Mouse (Mus musculus) heart, postnatal 0 days (tissue): ENCODE measurements around the gene Olfr547. TPM values are rescaled to one million over a fixed set of nuclear protein-coding genes. Genes with fewer than 3 reads are reported as not detected.
"Not testable (repeated sequence)": the region's sequence is repeated elsewhere in the genome, so short reads cannot be mapped to it uniquely, and the experiment has no call there.

Experiments used
- ATAC-seq: fragments of 200-750 bp; cut with Nextera tagmentation; 2 replicates; pipeline ENCODE4 v1.8.0; 2017; ENCODE audit warnings: low read depth, moderate number of reproducible peaks, moderate library complexity; ENCODE audit not compliant: insufficient read depth
- DNase-seq: peaks from one replicate; pipeline ENCODE4 v3.0.0-alpha.2; 2016; ENCODE audit warnings: low spot score
- H3K27ac ChIP-seq: fragments of 300-500 bp; sonication (generic); 2 replicates; pipeline ENCODE4 v1.5.1; 2014; ENCODE audit warnings: low read depth, mild to moderate bottlenecking
- H3K27me3 ChIP-seq: fragments of 300-500 bp; sonication (generic); 2 replicates; pipeline ENCODE4 v1.6.1; 2014; ENCODE audit warnings: low read length, mixed read lengths; ENCODE audit not compliant: control insufficient read depth, insufficient read depth
- H3K36me3 ChIP-seq: fragments of 300-500 bp; sonication (generic); replicated peaks from 2 replicates; pipeline ENCODE4 v1.6.1; 2014; ENCODE audit warnings: low read length, mixed read lengths; ENCODE audit not compliant: control insufficient read depth, insufficient read depth
- H3K4me1 ChIP-seq: fragments of 300-500 bp; sonication (generic); 2 replicates; pipeline ENCODE4 v1.6.1; 2014; ENCODE audit warnings: antibody characterized with exemption; ENCODE audit not compliant: control insufficient read depth, insufficient read depth
- H3K4me2 ChIP-seq: fragments of 300-500 bp; sonication (generic); 2 replicates; pipeline ENCODE4 v1.6.1; 2014; ENCODE audit warnings: low read depth, mild to moderate bottlenecking, low read length, moderate library complexity
- H3K4me3 ChIP-seq: fragments of 300-500 bp; sonication (generic); 2 replicates; pipeline ENCODE4 v1.5.1; 2014; ENCODE audit warnings: low read depth, low read length
- H3K9ac ChIP-seq: fragments of 300-500 bp; sonication (generic); replicated peaks from 2 replicates; pipeline ENCODE4 v1.6.1; 2014; ENCODE audit warnings: low read depth, low read length, mixed read lengths
- H3K9me3 ChIP-seq: fragments of 300-500 bp; sonication (generic); replicated peaks from 2 replicates; pipeline ENCODE4 v1.6.1; 2016; ENCODE audit warnings: low read length; ENCODE audit not compliant: control insufficient read depth
- CTCF ChIP-seq: IDR thresholded peaks from 2 replicates; pipeline ENCODE4 v1.5.1; 2016; ENCODE audit warnings: antibody characterized with exemption, control low read depth, low read depth
- EP300 ChIP-seq: IDR thresholded peaks from 2 replicates; pipeline ENCODE4 v1.6.1; 2016; ENCODE audit warnings: antibody characterized with exemption, low read depth
- WGBS: fragments of 180-500 bp; shearing (Covaris S2); extraction: QIAGEN DNeasy Blood & Tissue Kit; methylation state at CpG from one replicate; pipeline ENCODE4 v1.1.7; 2014; 5-methylcytosine and 5-hydroxymethylcytosine counted together
- polyA plus RNA-seq: library from polyadenylated mRNA; unstranded; fragments of >200 nt; fragmentation: Nextera tagmentation; extraction: Ambion mirVana; gene quantifications from 2 replicates; pipeline ENCODE4 v1.2.1, GENCODE M21; 2015
- total RNA-seq: library from RNA; depleted of rRNA; stranded (reverse); fragments of >200 nt; gene quantifications from 2 replicates; pipeline ENCODE4 v1.2.3, GENCODE M21; 2014; ENCODE audit warnings: low replicate concordance; rRNA removed

Gene Olfr547
- total RNA-seq: not detected in 2 replicates
- polyA plus RNA-seq: not detected in 2 replicates

DNA sequence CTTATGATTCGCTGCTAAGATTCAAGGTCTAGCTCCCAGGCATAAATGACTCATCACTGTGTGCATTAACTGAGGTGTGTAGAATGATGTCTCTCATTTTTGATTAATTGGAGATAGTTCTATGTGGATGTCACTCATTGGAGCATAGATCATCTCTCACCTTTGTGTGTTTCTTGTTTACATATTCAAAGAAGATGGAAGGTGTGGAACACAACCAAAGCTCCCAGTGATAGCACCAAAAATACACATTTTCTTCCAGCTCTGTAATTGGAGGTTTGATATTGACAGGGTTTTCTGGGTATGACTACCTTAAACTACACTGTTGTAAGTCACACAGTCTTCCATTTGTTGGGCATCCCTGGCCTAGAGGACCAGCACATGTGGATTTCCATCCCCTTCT, at the start of gene Olfr547:
TSS of gene Olfr547 (plus strand) at position 301 of the 400 bp plus-strand sequence.
- Histone ChIP-seq H3K9me3 (no peaks in the 10 kb centered on the region), H3K4me2 (no peak within 1 kb of the TSS), H3K4me1 (no peaks in the 10 kb centered on the region), H3K4me3 (no peak within 1 kb of the TSS), H3K9ac (no peak within 1 kb of the TSS), H3K27me3 (no peaks in the 10 kb centered on the region), H3K36me3 (no peaks in the 10 kb centered on the region), H3K27ac (no peak within 1 kb of the TSS)
- TF ChIP-seq CTCF (no peak), EP300 (no peak)
- ATAC-seq (no peak), DNase-seq (no peak)
- WGBS: 63% methylated on average over 1 of the region's 1 CpGs

GRCm38 (mm10) chr7:102484766-102485165, 49.8 kb upstream of the Olfr547 start:
- not testable (repeated sequence) for H3K4me3 ChIP-seq, H3K36me3 ChIP-seq, ATAC-seq, H3K27ac ChIP-seq, H3K27me3 ChIP-seq, H3K9me3 ChIP-seq, H3K4me2 ChIP-seq, H3K4me1 ChIP-seq, H3K9ac ChIP-seq, DNase-seq
- WGBS: 70% methylated on average over 7 of the region's 8 CpGs

GRCm38 (mm10) chr7:102486105-102486504, 48.4 kb upstream of the Olfr547 start:
- Histone ChIP-seq H3K4me1 (no peaks in the 10 kb centered on the region), H3K36me3 (no peaks in the 10 kb centered on the region), H3K9ac (no peak overlapping the region), H3K4me2 (no peak overlapping the region), H3K4me3 (no peak overlapping the region), H3K27ac (no peak overlapping the region), H3K27me3 (no peaks in the 10 kb centered on the region), H3K9me3 (no peaks in the 10 kb centered on the region)
- DNase-seq (no peak), ATAC-seq (no peak)
- TF ChIP-seq EP300 (no peak), CTCF (no peak)
- 19% methylated on average over 1 of the region's 1 CpGs for WGBS

GRCm38 (mm10) chr7:102488161-102488560, 46.4 kb upstream of the Olfr547 start, which contains the start of gene Olfr544:
Olfr544 (minus strand) TSS chr7:102488313.
- no peak for ATAC-seq
- no peak for DNase-seq
- no peak within 1 kb of the TSS for H3K9ac ChIP-seq
- no peaks in the 10 kb centered on the region for H3K4me1 ChIP-seq
- 56% methylated on average over 1 of the region's 1 CpGs for WGBS
- no peaks in the 10 kb centered on the region for H3K27me3 ChIP-seq
- no peak for TF ChIP-seq CTCF
- no peak for TF ChIP-seq EP300
- no peaks in the 10 kb centered on the region for H3K36me3 ChIP-seq
- H3K27ac ChIP-seq: no peak within 1 kb of the TSS
- no peak within 1 kb of the TSS for H3K4me3 ChIP-seq
- no peak within 1 kb of the TSS for H3K4me2 ChIP-seq
- no peaks in the 10 kb centered on the region for H3K9me3 ChIP-seq

- ATAC-seq: not testable (repeated sequence)
- WGBS: 46% methylated on average over 6 of the region's 7 CpGs
Observed at GRCm38 (mm10) chr7:102494416-102494815, 40.1 kb upstream of the Olfr547 start.

GRCm38 (mm10) chr7:102499473-102499872, 35.1 kb upstream of the Olfr547 start, which contains the start of gene Olfr545:
Olfr545 (minus strand) TSS chr7:102499573.
- H3K4me3 ChIP-seq: no peak within 1 kb of the TSS
- H3K9me3 ChIP-seq: no peaks in the 10 kb centered on the region
- ATAC-seq (no peak), DNase-seq (no peak)
- no peak within 1 kb of the TSS for H3K27ac ChIP-seq
- no peak for TF ChIP-seq CTCF
- no peaks in the 10 kb centered on the region for H3K4me1 ChIP-seq
- 44% methylated on average over 3 of the region's 3 CpGs for WGBS
- no peaks in the 10 kb centered on the region for H3K27me3 ChIP-seq
- H3K9ac ChIP-seq: no peak within 1 kb of the TSS
- no peak within 1 kb of the TSS for H3K4me2 ChIP-seq
- H3K36me3 ChIP-seq: no peaks in the 10 kb centered on the region

More at GRCm38 (mm10) chr7:102494416-102494815, 40.1 kb upstream of the Olfr547 start:
- H3K27me3 ChIP-seq, H3K9ac ChIP-seq, H3K4me2 ChIP-seq, H3K27ac ChIP-seq, H3K4me1 ChIP-seq, H3K9me3 ChIP-seq, DNase-seq, H3K4me3 ChIP-seq, H3K36me3 ChIP-seq: not testable (repeated sequence)
